Mouse (Mus musculus) lung, postnatal 10 days (tissue): ENCODE measurements around the gene Gm38431.
"Not testable (repeated sequence)": the region's sequence is repeated elsewhere in the genome, so short reads cannot be mapped to it uniquely, and the experiment has no call there.

Source experiments
- DNase-seq: peaks from one replicate; pipeline ENCODE4 v3.0.0; 2021

Gm38431 gene

DNA sequence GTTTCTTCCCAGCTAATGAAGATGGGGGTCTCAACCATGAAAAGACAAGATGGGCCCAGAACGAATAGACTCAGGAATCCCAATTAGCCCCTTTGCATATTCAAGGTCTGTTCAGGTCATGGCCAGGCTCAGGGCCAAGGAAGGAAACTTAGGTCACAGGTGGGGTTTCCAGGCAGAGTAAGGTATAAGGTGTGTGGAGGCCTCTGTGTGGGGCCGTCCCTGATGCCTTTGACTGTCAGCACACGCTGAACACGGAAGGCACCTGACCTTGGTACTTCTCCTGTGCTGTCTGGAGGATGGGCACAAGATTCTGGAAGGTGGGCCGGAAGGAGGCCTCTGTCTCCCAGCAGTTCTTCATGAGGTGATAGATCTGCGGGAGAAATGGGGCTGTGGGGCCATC is 13.0 kb upstream of the Gm38431 start:
- DNase-seq = no peak

DNA sequence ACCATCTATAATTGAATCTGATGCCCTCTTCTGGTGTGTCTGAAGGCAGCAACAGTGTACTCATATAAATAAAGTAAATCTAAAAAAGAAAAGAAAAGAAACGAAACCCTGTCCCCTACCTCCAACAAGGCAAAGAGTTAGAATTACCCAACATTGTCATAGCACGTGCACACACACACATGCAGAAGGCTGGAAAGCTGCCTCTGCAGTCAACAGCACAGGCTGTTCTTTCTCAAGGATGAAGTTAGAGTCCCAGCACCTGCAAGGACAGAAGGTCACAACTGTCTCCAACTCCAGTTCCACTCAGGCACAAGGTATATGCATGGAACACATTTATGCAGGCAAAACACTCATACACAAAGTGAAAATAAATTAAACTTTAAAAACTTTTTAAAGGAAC is 10.3 kb upstream of the Gm38431 start:
- no peak for DNase-seq

DNA sequence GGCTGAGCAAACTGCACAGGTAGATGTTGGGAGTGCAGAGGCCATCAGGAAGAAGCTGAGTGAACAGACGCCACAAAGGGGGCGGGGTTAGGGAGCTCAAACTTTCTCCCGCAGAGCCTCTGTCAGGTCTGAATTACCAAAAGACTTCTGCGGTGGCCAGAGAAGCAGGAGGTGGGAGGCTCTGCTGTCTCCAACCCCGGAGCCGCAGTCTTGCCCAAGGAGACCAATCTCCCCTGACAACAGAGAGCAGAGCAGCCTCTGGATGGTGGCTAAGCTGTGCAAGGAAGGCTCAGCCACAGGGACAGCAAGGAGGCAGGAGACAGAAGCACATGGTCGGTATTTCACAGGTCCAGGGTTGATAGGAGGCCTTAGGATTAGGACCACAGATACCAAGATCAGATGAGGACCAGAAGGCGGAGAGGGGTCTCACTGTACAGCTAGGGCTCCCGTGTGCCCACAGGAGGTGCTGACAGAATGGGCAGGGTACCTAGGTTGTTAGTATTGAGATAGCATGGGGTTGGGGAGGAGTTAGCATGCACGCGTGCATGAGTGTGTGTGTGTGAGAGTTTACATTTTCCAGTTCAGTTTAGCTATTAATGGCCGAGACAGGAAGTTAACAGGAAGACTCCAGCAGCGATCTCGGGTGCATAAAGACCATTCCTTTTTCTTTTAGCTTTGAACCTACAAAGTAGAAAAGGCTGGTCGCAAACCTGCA is 8.8 kb upstream of the Gm38431 start:
- no peak for DNase-seq

DNA sequence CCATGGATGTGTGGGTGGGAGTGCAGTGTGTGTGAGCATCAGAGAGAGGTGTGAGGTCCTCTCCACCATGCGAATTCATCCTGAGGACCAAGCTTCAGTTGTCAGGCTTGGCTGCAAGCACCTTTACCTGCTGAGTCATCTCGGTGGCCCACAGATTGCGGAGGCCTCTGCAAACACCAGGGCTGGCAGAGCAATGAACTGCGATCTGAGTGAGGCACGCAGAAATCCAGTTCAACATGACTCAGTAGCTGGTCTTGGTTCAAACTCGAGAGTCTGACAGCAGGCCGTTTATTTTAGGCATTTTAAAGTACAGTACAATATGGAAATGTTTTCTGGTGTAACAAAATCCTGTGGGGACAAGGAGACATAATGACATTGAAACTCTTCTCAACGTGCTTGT is 6.0 kb upstream of the Gm38431 start:
- DNase-seq = no peak

DNA sequence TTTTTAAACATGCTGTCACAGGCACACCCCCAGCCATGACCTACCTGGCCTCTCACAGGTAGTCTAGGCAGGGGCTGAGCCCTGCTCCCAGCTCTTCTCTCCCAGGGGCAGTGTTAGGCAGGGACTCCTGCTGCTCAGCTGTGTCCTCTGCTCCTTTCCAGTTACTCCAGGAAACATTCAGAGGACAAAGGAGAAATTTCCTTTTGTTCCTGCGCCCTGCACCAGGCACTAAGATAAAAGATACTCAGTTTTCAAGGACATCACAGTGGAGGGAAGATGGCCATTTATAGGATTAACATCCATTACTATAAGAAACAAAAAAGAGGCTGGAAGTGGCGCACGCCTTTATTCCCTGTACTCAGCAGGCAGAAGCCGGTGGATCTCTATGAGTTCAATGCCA is 4.2 kb upstream of the Gm38431 start:
- DNase-seq = no peak

DNA sequence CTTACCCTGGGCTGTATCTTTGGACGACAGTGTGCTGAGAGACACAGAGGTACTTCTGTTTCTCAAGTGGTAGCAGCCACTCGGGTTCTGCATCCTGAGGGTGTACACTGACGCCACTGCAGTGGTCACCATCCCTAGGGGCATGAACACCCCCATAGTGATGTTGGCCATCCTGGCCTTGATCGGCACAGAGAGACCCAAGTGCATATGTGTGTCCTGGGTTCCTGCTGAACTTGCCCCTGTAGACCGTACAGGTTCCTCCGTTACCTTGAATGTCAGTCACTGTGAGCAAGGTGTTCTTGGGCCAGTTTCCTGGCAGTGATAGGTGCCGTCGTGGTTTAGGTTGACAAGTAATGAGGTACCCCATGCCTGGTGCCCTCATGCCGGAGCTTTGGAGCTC is 1.6 kb upstream of the Gm38431 start:
- DNase-seq = no peak

DNA sequence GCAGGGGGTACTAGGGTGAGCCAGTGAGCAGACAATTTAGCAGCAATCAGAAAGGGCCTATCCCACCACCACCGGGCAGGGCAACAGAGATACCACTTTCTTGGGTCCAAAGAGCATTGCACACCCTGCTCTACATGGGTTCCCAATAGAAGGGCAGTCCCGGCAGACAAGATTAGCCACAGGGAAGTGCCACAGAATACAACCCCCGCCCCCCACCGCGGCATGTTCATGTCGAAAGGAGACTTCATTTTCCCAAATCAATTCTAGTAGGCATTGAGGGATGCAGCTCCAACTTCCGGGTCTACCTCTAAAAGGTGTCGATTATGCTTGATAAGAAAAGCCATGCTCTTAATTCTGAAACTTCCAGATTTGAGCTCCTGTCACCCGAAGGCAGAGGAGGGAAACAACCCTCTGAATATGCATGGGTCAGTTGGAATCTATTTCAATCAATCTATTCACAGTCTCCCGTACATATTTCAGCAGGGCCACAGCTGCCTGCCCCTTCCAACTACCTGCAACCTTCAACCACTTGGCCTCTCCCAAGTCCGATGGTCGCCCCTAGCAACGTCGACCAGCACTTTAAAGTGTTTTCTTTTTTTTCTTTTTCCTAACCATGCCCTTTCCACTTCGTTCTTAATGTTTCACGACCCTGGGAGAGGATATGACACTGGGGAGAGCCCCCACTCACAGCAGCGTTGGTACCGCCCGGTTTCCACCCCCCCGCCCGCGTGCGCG is 658 bp downstream of the Gm38431 start:
- DNase-seq = no peak

DNA sequence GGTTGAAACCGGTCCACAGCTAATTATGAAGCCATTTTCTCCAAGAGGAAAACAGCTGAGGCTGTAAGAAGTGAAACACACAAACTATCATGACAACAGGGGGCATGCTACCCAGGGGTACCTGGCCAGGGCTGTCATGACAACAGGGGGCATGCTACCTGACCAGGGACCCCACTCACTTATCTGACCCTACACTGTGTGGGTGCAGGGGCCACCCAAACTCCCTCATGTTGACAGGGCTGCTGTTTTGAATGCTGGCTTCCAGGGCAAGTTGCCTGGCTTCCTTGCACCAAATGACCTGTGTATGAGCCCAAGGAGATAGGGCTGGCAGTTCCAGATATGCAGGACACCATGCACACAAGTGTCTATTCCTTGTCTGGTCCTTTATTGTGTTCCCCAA is 1.3 kb downstream of the Gm38431 start:
- DNase-seq = no peak

DNA sequence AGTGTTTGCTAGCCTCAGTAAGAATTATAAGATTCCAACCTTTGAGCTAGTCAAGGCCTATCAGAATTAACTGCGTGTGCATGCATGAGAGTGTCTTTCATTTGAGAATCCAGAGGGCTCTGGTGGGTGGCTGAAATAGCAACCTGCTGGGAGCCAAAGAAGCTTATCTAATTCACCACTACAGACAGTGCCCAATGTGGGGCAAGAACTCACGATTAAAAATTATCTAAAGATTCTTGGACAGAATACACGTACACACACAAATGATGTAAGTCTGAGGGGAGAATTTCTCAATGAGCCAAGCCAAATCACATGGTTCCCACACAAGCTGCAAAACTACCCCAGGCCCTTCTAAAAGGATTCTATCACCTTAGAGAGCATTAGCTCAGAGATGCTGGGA is 8.5 kb downstream of the Gm38431 start:
- DNase-seq = no peak

DNA sequence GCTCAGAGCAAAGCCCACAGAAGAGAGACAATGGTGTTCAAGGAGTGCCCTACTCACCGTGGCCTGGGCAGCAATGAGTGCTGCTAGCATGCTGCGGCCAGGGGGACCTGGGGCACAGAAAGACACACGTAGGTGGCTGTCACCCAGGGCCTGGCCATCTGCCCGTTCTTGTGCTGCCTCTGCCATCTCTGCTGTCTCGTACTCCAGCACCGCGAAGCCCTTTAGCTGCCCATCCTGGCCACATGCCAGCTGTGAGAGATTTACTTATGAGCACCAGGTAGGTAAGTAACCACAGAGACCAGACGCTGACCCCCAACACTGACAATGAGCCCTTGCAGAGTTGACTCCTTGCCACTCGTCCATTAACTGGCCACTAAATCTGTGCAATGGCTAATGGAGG is 10.7 kb downstream of the Gm38431 start:
- DNase-seq = no peak

DNA sequence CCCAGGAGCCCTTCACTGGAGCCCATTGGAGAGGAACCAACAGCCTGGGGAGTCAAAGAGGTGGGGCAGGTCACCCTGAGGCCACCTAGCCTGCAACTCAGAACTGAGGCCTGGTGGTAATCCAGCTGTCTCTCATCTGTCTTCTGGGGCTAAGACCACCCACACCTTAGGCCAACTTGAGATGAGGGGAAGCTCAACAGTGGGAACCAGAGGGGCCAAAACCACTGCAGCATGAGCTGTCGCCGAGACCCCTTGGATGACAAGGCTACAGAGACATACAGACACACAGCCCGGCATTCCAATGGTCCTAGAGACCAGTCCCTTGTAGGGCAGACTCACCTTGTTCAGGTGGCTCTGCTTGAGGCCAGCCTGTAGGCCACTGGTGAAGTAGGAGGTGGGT is 16.2 kb downstream of the Gm38431 start:
- no peak for DNase-seq

DNA sequence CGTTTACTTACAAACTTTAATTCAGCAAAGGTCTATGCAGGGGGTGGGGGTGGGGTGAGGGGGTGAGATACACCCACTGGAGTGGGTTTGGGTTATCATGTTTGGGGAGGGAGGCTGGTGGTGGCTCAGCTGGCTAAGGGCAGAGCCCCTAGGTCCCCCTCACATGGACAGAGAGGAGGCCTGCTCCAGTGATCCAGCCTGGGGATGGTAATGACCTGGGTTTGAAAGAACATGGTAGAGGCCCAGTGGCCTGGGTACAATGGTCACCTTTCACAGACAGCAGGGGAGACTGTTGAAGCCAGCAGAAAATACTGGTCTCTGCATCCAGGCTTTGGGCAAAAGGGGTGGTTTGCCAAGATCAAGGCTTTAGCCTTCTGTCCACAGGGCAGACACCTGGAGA is 17.6 kb downstream of the Gm38431 start:
- DNase-seq = no peak

DNA sequence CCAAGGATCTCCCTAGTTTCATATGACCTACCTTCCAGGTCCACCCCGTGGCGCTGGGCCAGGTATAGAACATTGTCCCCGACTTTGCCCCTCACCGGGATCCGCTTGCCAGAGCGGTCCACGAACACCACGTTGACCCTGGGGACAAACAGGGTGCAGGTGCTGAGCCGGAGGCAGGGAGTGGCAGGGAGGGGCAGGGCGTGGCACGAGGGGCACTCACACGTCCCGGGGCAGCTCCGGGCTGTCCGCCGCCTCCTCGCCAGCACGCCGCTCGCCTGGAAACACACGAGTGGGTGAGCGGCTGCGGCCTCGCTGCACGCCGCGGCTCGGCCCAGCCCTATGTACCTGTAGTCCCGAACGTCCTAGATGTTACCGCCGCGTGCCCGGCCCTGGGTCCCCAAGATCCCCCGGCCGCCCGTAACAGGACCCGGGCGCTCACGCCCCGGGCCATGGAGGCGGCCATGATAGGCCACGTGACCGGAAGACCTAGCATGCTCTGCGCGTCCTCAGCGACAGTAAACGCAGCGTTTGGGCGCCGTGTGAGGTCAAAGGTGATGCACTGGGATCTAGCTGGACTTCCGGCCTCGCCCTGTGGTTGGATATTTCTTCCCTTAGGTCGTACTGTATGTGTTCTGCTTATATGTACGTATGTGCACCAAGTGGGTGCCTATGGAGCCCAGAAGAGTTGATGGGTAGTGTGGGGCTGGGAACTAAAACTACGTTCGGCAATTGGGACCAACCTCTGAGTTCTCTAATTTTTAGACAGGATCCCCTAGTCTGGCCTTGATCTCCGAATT is 18.6 kb downstream of the Gm38431 start, which contains the start of the genes Gm49373 and Fdx1l:
Gene Gm49373, minus strand, starts transcription at position 53 of the 797 bp plus-strand sequence.
Gene Fdx1l, minus strand, starts transcription at position 571 of the 797 bp plus-strand sequence.
- DNase-seq = peak; percentile 94

DNA sequence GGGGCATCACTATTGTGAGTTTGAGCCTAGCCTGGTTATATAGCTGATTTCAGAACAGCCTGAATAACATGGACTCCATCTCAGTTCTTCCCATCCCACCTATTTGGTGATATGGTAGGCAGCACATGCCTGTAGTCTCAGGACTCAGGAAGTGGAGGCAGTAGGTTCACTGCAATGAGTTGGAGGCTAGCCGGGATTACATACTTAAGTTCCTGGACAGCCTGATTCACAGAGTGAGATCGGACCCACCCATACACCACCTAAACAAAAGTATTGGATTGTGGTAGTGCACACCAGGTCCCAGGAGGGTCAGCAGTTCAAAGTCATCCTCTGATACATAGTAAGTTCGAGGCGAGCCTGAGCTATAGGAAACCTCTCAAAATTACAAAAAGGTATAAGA is 19.2 kb downstream of the Gm38431 start:
- DNase-seq = no peak

DNA sequence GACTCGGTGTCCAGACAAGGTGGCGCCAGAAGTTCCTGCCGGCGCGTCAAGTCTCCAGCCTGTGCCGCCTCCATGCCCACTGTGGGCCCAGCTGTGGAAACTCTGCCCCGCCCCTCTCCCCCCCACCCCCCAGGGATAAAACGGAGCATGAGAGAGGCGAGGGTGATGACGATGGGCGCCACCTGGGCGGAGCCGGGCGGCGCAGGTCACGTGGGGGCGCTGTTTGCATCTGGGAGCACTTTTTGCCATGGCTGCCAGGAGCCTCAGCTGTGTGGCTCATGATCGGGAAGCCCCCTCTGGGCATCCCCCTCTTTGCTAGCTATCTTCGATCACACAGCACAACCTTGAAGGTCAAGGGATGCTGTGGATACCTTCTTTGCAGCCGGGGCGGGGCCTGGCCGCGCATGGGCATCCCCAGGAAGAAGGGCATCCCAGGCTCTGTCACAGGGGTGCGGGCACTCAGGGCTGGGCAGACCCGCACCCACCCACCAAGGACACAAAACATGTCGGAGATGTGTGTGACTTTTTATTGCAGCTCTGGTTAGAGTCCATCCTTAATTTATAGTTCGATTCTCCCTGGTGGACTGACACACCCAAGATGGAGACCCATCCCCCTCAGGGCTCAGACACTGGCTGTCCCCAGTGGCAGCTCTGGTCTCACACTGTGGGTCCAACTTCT is 24.7 kb downstream of the Gm38431 start, which contains the start of gene Zglp1:
Gene Zglp1, minus strand, starts transcription at position 88 of the 679 bp plus-strand sequence.
- DNase-seq = no peak

DNA sequence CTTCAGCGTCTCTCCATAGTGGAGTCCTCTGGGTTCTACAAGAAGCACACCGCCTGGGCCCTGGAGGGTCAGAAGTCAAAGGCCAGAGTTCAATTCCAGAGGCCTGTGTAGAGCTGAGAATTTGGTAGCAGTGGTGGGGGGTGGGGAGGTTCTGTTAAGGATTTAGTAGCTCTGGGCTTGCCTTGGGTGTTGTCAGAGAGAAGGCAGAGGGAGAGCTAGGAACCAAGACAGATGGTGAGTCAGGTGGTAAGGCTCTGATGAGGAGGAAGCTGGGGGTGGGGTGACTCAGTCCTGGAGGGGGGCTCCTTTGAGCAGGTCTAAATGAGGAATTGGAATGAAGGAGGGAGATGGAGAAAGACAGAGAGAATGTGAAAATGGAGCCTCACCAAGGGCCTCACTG is 28.9 kb downstream of the Gm38431 start:
- no peak for DNase-seq

DNA sequence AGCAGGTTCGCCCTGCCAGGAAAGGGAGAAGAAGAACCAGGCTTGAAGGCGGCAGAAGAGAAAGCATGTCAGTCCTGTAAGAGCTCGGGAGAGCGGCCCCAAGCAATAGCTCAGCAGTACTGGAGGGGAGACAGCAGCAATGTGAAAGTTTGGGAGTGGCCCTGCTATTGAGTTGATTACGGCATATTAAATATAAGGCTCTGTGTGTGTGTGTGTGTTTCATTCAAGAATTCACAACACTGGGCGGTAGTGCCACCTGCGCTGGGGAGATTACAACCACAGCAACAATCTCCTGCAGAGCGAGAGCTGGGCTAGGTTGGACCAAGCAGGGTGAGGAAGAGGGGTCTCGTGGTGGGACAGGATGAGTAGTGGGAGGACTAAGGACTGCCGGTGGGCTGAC is 40.2 kb downstream of the Gm38431 start:
- DNase-seq = no peak

DNA sequence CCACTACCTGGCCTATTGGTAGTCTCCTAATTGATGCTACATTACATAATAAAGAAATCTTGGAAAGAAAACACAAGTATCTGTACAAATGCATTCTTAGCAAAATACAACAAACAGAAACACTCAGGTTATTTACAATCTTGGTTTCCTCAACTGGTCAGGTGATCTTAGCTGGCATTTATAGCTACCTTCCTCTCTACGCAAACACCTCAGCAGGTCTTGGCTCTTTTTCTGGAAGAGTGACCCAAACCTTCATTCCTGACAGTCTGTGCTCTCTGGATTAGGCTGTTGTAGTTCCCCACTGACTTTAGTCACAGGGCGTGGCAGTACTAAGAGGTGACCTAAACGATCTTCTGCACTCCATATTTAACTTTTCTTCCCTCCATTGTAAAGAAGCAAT is 46.6 kb downstream of the Gm38431 start:
- no peak for DNase-seq

DNA sequence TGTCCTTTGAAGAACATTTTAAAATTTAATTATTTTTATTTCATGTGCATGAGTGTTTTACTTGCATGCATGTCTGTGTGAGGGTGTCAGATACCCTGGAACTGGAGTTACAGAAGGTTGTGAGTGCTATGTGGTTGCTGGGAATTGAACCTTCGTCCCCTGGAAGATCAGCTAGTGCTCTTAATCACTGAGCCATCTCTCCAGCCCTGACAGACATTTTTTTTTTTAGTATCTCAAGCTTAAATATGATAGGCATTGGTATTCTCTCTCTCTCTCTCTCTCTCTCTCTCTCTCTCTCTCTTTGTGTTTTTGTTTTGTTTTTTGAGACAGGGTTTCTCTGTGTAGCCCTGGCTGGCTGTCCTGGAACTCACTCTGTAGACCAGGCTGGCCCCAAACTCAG is 47.0 kb downstream of the Gm38431 start:
- not testable (repeated sequence) for DNase-seq

DNA sequence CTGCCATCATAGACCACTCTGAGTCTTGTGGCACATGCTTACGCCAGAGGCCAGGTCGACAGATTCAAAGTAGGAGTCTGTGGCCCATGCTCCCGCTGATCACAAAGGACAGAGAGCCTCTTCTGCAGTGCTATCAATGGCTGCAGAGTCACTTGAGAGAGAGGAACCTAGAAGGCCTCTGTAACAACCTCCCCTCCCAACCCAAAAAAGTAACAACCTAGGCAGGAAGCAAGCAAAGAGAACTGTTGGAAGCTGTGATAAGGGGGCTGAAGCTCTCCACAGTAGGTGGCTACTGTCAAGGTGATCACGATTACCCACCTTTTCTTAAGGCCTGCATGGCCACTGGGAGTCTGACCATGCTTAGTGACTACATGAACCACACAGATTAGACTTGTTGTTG is 48.2 kb downstream of the Gm38431 start:
- no peak for DNase-seq

DNA sequence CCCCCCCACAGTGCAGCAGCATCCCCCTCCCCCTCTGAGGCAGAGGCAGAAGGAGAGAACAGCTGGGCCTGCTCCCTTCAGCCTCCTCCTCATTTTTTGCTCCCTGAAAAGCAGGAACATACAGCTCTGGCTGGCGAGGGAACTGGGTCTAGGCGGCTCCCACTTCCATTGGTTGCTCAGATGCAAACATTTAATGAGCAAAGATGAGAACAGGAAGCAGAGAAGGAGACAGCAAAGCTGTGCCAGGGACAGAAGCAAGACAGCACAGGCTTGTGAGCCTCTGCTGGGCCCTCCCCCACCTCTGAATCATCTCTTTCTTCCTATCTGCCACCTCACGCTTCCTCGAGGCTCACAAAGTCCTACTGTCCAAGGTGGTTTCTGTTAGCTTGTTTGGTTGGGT is 50.5 kb downstream of the Gm38431 start:
- DNase-seq = no peak

DNA sequence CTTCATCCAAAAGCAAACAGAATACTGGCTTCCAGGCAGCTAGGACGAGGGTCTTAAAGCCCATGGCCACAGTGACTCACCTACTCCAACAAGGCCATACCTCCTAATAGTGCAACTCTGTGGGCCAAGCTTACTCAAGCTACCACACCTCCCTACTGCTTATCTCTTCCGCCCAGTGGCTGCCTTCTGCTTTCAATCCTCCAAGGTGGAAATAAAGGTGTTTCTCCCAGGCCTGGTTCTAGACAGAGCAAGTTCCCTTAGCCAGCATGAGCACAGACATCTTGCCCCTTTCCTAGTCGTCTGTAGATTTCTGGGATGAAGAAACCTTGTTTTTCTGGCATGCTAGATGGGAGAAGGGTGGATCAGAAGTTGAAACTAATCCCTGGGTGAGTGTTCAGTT is 52.0 kb downstream of the Gm38431 start:
- no peak for DNase-seq

DNA sequence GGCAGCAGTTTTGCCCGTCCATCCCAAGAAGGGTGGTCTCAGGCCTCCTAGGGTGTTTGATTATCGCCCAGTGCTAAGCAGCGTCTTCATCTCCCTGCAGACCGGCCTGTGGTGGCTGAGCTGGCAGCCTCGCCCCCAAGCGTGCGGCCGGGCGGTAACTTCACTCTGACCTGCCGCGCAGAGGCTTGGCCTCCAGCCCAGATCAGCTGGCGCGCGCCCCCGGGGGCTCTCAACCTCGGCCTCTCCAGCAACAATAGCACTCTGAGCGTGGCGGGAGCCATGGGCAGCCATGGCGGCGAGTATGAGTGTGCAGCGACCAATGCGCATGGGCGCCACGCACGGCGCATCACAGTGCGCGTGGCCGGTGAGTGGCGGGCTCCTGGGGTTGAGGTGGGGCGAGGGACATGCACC is 54.3 kb downstream of the Gm38431 start:
- peak; percentile 73 for DNase-seq
